Mouse (Mus musculus): ENCODE results near the gene St3gal2. TPM values are rescaled to one million over a fixed set of nuclear protein-coding genes. Genes with fewer than 3 reads are reported as not detected.

St3gal2 gene
- polyA plus RNA-seq (2012; rRNA removed), result 3.4 and 4.7 TPM in 2 replicates

- Histone ChIP-seq H3K27ac (ENCODE audit: control insufficient read depth, insufficient read depth, low read depth, low read length) (peak within 1 kb of the TSS; percentile 30), H3K4me1 (ENCODE audit: control insufficient read depth, insufficient read depth, low read length) (peaks cover 7% of the 10 kb centered on the region), H3K36me3 (ENCODE audit: control insufficient read depth, insufficient read depth, low read length) (no peaks in the 10 kb centered on the region), H3K4me3 (ENCODE audit: control insufficient read depth, low read depth, low read length) (peak within 1 kb of the TSS; percentile 80), H3K27me3 (ENCODE audit: control insufficient read depth, insufficient read depth, low read length) (no peaks in the 10 kb centered on the region; the same call in 1 of the 2 replicates)
- TF ChIP-seq CTCF (IDR thresholded peaks at IDR 0.05; ENCODE audit: control insufficient read depth, insufficient read depth, insufficient replicate concordance, low read depth, low read length) (no peak), POLR2A (IDR thresholded peaks at IDR 0.05; ENCODE audit: control insufficient read depth, low read depth, low read length) (no peak)
Observed at GRCm38 (mm10) chr8:110919341-110920031, at the start of gene St3gal2. Gene St3gal2, plus strand, starts transcription at chr8:110919922.

- no peak overlapping the region for H3K4me3 ChIP-seq (ENCODE audit: control insufficient read depth, low read depth, low read length)
- H3K27me3 ChIP-seq (ENCODE audit: control insufficient read depth, insufficient read depth, low read length), result no peaks in the 10 kb centered on the region
- no peak overlapping the region for H3K27ac ChIP-seq (ENCODE audit: control insufficient read depth, insufficient read depth, low read depth, low read length)
- H3K4me1 ChIP-seq (ENCODE audit: control insufficient read depth, insufficient read depth, low read length), result no peaks in the 10 kb centered on the region
- TF ChIP-seq POLR2A (IDR thresholded peaks at IDR 0.05; ENCODE audit: control insufficient read depth, low read depth, low read length), result no peak
- TF ChIP-seq CTCF (IDR thresholded peaks at IDR 0.05; ENCODE audit: control insufficient read depth, insufficient read depth, insufficient replicate concordance, low read depth, low read length), result no peak
- peaks cover 2% of the 10 kb centered on the region; the same call in 1 of the 2 replicates for H3K36me3 ChIP-seq (ENCODE audit: control insufficient read depth, insufficient read depth, low read length)
Observed at GRCm38 (mm10) chr8:110870501-110870900, 49.2 kb upstream of the St3gal2 start.

DNA sequence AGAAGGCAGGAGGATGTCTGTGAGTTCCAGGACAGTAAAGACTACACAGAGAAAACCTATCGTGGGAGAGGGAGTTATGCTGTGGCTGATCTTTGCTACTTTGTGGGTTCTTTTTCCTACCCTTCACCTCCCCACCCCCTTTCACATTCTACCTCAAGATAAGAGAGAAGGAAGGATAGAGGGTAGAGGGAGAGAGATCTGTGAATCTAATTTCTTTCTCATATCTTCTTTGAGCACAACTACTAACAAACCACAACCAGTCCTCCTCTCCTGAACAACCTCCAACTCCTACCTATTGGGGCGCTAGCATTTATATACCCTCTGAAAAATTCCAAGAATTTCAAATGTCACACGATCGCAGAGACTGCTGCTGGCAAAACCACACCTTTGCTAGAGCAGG lies 41.9 kb upstream of the St3gal2 start:
- Histone ChIP-seq H3K27me3 (ENCODE audit: control insufficient read depth, insufficient read depth, low read length) (no peaks in the 10 kb centered on the region), H3K36me3 (ENCODE audit: control insufficient read depth, insufficient read depth, low read length) (peaks cover 5% of the 10 kb centered on the region), H3K4me1 (ENCODE audit: control insufficient read depth, insufficient read depth, low read length) (no peaks in the 10 kb centered on the region), H3K27ac (ENCODE audit: control insufficient read depth, insufficient read depth, low read depth, low read length) (no peak overlapping the region), H3K4me3 (ENCODE audit: control insufficient read depth, low read depth, low read length) (no peak overlapping the region)
- TF ChIP-seq CTCF (IDR thresholded peaks at IDR 0.05; ENCODE audit: control insufficient read depth, insufficient read depth, insufficient replicate concordance, low read depth, low read length), result no peak
- TF ChIP-seq POLR2A (IDR thresholded peaks at IDR 0.05; ENCODE audit: control insufficient read depth, low read depth, low read length), result no peak

DNA sequence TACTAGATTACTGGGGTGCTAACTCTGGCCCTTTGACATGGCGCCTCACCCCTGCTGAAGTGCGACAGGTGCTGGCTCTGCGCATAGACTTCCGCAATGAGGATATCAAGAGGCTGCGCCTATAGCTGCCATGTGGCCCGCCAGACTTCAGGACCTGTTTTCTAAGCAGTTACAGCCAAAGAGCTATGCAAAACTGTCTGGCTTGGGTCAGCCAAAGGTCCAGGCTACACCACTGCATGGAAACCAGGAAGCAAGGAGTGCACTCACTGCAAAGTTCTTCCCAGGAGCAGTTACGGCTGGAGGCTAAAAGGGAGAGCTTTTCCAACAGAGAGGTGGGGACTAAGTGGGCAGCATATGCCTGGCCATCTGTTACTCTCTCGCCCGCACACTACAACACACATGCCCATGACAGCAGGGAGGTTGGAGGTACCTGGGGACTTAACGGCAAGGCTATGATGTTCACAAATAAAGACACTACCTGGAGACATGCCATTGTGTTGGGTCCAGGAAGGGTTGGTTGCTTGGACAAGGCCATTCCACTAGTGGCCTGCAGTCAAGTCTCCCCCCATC lies 37.9 kb upstream of the St3gal2 start:
- Histone ChIP-seq H3K4me3 (ENCODE audit: control insufficient read depth, low read depth, low read length) (no peak overlapping the region), H3K27ac (ENCODE audit: control insufficient read depth, insufficient read depth, low read depth, low read length) (no peak overlapping the region), H3K27me3 (ENCODE audit: control insufficient read depth, insufficient read depth, low read length) (no peaks in the 10 kb centered on the region), H3K4me1 (ENCODE audit: control insufficient read depth, insufficient read depth, low read length) (no peaks in the 10 kb centered on the region), H3K36me3 (ENCODE audit: control insufficient read depth, insufficient read depth, low read length) (peaks cover 5% of the 10 kb centered on the region)
- TF ChIP-seq POLR2A (IDR thresholded peaks at IDR 0.05; ENCODE audit: control insufficient read depth, low read depth, low read length), result no peak
- no peak for TF ChIP-seq CTCF (IDR thresholded peaks at IDR 0.05; ENCODE audit: control insufficient read depth, insufficient read depth, insufficient replicate concordance, low read depth, low read length)

- H3K36me3 ChIP-seq (ENCODE audit: control insufficient read depth, insufficient read depth, low read length), result peaks cover 5% of the 10 kb centered on the region
- H3K27ac ChIP-seq (ENCODE audit: control insufficient read depth, insufficient read depth, low read depth, low read length), result no peak overlapping the region
- no peaks in the 10 kb centered on the region for H3K4me1 ChIP-seq (ENCODE audit: control insufficient read depth, insufficient read depth, low read length)
- H3K4me3 ChIP-seq (ENCODE audit: control insufficient read depth, low read depth, low read length), result no peak overlapping the region
- TF ChIP-seq POLR2A (IDR thresholded peaks at IDR 0.05; ENCODE audit: control insufficient read depth, low read depth, low read length) (no peak), CTCF (IDR thresholded peaks at IDR 0.05; ENCODE audit: control insufficient read depth, insufficient read depth, insufficient replicate concordance, low read depth, low read length) (no peak)
- H3K27me3 ChIP-seq (ENCODE audit: control insufficient read depth, insufficient read depth, low read length), result no peaks in the 10 kb centered on the region
Observed at GRCm38 (mm10) chr8:110883824-110884223, 35.9 kb upstream of the St3gal2 start.

DNA sequence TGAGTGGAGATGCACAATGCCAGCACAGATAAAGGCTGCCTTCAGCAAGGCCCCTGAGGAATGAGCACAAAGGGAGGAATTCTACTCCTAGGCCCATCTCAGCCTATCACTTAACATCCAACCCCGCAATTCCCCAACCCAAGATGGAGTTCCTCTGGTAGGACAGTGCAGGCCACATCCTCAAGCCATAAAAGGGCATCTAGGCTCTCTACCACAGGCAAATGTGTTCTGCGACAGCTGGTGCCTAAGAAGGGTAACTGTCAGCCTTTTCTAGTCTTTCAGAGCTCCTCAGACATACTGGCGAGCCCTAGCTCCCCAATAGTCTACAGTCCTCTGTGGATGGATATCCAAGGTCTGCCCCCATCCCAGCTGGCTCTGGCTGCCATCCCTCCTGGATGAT lies 33.1 kb upstream of the St3gal2 start:
- TF ChIP-seq CTCF (IDR thresholded peaks at IDR 0.05; ENCODE audit: control insufficient read depth, insufficient read depth, insufficient replicate concordance, low read depth, low read length) (no peak), POLR2A (IDR thresholded peaks at IDR 0.05; ENCODE audit: control insufficient read depth, low read depth, low read length) (no peak)
- Histone ChIP-seq H3K27ac (ENCODE audit: control insufficient read depth, insufficient read depth, low read depth, low read length) (no peak overlapping the region), H3K27me3 (ENCODE audit: control insufficient read depth, insufficient read depth, low read length) (no peaks in the 10 kb centered on the region), H3K4me1 (ENCODE audit: control insufficient read depth, insufficient read depth, low read length) (no peaks in the 10 kb centered on the region), H3K36me3 (ENCODE audit: control insufficient read depth, insufficient read depth, low read length) (peaks cover 5% of the 10 kb centered on the region), H3K4me3 (ENCODE audit: control insufficient read depth, low read depth, low read length) (no peak overlapping the region)

GRCm38 (mm10) chr8:110887551-110887950 lies 32.2 kb upstream of the St3gal2 start:
- H3K4me3 ChIP-seq (ENCODE audit: control insufficient read depth, low read depth, low read length), result no peak overlapping the region

More at GRCm38 (mm10) chr8:110887551-110887950, 32.2 kb upstream of the St3gal2 start:
- Histone ChIP-seq H3K36me3 (ENCODE audit: control insufficient read depth, insufficient read depth, low read length) (no peaks in the 10 kb centered on the region; the same call in 1 of the 2 replicates), H3K27me3 (ENCODE audit: control insufficient read depth, insufficient read depth, low read length) (no peaks in the 10 kb centered on the region), H3K4me1 (ENCODE audit: control insufficient read depth, insufficient read depth, low read length) (no peaks in the 10 kb centered on the region), H3K27ac (ENCODE audit: control insufficient read depth, insufficient read depth, low read depth, low read length) (no peak overlapping the region)
- TF ChIP-seq POLR2A (IDR thresholded peaks at IDR 0.05; ENCODE audit: control insufficient read depth, low read depth, low read length) (no peak), CTCF (IDR thresholded peaks at IDR 0.05; ENCODE audit: control insufficient read depth, insufficient read depth, insufficient replicate concordance, low read depth, low read length) (no peak)
